Mouse (Mus musculus) forebrain, embryonic 15.5 days (tissue): ENCODE data around the gene Kif3a. TPM values are rescaled to one million over a fixed set of nuclear protein-coding genes. Genes with fewer than 3 reads are reported as not detected.
A peak's percentile ranks its signal among the peaks of the same experiment; 100 is the strongest.

Experiments
- ATAC-seq: fragments of 200-750 bp; cut with Nextera tagmentation; replicated peaks from 2 replicates; pipeline ENCODE4 v1.8.0; 2017; ENCODE audit warnings: mild to moderate bottlenecking, moderate TSS enrichment, moderate library complexity
- H3K27ac ChIP-seq: fragments of 300-500 bp; sonication (generic); replicated peaks from 2 replicates; pipeline ENCODE4 v1.5.1; 2015; ENCODE audit warnings: mild to moderate bottlenecking, inconsistent platforms
- H3K27me3 ChIP-seq: fragments of 300-500 bp; sonication (generic); 2 replicates; pipeline ENCODE4 v1.6.1; 2015; ENCODE audit warnings: inconsistent platforms
- H3K36me3 ChIP-seq: fragments of 300-500 bp; sonication (generic); 2 replicates; pipeline ENCODE4 v1.6.1; 2015; ENCODE audit warnings: mild to moderate bottlenecking, inconsistent platforms
- H3K4me1 ChIP-seq: fragments of 300-500 bp; sonication (generic); 2 replicates; pipeline ENCODE4 v1.6.1; 2015; ENCODE audit warnings: inconsistent platforms
- H3K4me2 ChIP-seq: fragments of 300-500 bp; sonication (generic); replicated peaks from 2 replicates; pipeline ENCODE4 v1.6.1; 2015; ENCODE audit warnings: mild to moderate bottlenecking, inconsistent platforms
- H3K4me3 ChIP-seq: fragments of 300-500 bp; sonication (generic); 2 replicates; pipeline ENCODE4 v1.5.1; 2015; ENCODE audit warnings: mild to moderate bottlenecking, inconsistent platforms
- H3K9ac ChIP-seq: fragments of 300-500 bp; sonication (generic); replicated peaks from 2 replicates; pipeline ENCODE4 v1.6.1; 2015; ENCODE audit warnings: mild to moderate bottlenecking, inconsistent platforms
- H3K9me3 ChIP-seq: fragments of 300-500 bp; sonication (generic); 2 replicates; pipeline ENCODE4 v1.6.1; 2016; ENCODE audit warnings: inconsistent platforms
- WGBS: fragments of 180-500 bp; shearing (Covaris S2); methylation state at CpG from one replicate; pipeline ENCODE4 v1.1.7; 2015; ENCODE audit warnings: mixed read lengths; 5-methylcytosine and 5-hydroxymethylcytosine counted together
- polyA plus RNA-seq: library from polyadenylated mRNA; unstranded; fragments of >200 nt; fragmentation: Nextera tagmentation; extraction: Ambion mirVana; gene quantifications from 2 replicates; pipeline ENCODE4 v1.2.1, GENCODE M21; 2015

The Kif3a gene
- polyA plus RNA-seq, 1 experiment from 2014 or later: 280 TPM

DNA sequence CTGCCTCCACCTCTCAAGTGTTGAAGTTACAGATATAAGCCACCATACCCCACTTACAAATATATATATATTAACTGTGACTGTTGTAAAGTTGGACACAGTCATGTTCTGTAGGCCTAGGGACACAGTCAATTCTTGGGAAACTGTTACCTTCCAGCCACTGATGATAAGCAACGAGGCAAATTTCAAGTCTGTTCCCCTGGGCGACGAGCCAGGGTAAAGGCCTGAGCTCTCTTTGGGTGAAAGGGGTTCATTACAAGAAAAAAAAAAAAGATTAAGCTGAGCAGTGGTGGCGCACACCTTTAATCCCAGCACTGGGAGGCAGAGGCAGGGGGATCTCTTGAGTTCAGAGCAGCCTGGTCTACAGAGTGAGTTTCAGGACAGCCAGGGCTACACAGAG lies 52.9 kb downstream of the Kif3a start:
- WGBS: 76% methylated on average over 4 of the region's 4 CpGs
- Histone ChIP-seq H3K4me1 (no peaks in the 10 kb centered on the region), H3K9me3 (no peaks in the 10 kb centered on the region), H3K4me3 (no peak overlapping the region), H3K4me2 (no peak overlapping the region), H3K27ac (no peak overlapping the region), H3K27me3 (no peaks in the 10 kb centered on the region), H3K9ac (no peak overlapping the region), H3K36me3 (no peaks in the 10 kb centered on the region)
- ATAC-seq: no peak

- WGBS: 92% methylated on average over 11 of the region's 11 CpGs
- H3K9ac ChIP-seq: no peak overlapping the region
- H3K36me3 ChIP-seq: no peaks in the 10 kb centered on the region
- no peaks in the 10 kb centered on the region for H3K9me3 ChIP-seq
- H3K4me2 ChIP-seq: no peak overlapping the region
- H3K4me1 ChIP-seq: no peaks in the 10 kb centered on the region
- H3K27ac ChIP-seq: no peak overlapping the region
- no peak for ATAC-seq
- no peaks in the 10 kb centered on the region for H3K27me3 ChIP-seq
- no peak overlapping the region for H3K4me3 ChIP-seq
Measured at GRCm38 (mm10) chr11:53621582-53622439, 54.6 kb downstream of the Kif3a start.

- Histone ChIP-seq H3K4me1 (no peaks in the 10 kb centered on the region), H3K36me3 (no peaks in the 10 kb centered on the region), H3K27me3 (no peaks in the 10 kb centered on the region), H3K9me3 (no peaks in the 10 kb centered on the region), H3K27ac (no peak overlapping the region), H3K9ac (no peak overlapping the region), H3K4me2 (no peak overlapping the region), H3K4me3 (no peak overlapping the region)
- ATAC-seq: no peak
- WGBS: 85% methylated on average over 6 of the region's 6 CpGs
Measured at GRCm38 (mm10) chr11:53622440-53622806, 55.2 kb downstream of the Kif3a start.

- Histone ChIP-seq H3K36me3 (no peaks in the 10 kb centered on the region), H3K9ac (no peak overlapping the region), H3K4me2 (no peak overlapping the region), H3K27ac (no peak overlapping the region), H3K27me3 (no peaks in the 10 kb centered on the region), H3K4me1 (no peaks in the 10 kb centered on the region), H3K9me3 (no peaks in the 10 kb centered on the region), H3K4me3 (no peak overlapping the region)
- WGBS: 98% methylated on average over 9 of the region's 9 CpGs
- no peak for ATAC-seq
Measured at GRCm38 (mm10) chr11:53623573-53623972, 56.4 kb downstream of the Kif3a start.

DNA sequence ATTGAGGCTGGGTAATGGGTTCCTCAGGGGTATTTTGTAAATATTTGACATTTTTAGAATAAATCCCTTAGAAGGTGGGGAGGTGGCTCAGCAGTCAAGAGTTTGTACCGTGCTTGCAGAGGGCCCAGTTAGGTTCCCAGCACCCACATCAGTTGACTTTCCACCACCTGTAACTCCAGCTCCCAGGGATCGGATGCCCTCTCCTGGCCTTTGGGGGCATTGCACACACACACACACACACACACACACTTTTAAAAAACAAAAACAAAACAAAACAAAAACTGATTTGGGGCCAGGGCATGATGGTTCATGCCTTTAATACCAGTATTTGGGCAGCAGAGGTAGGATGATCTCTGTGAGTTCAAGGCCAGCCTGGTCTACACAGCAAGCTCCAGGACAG lies 56.9 kb downstream of the Kif3a start:
- Histone ChIP-seq H3K27me3 (no peaks in the 10 kb centered on the region), H3K4me1 (no peaks in the 10 kb centered on the region), H3K4me2 (no peak overlapping the region), H3K27ac (no peak overlapping the region), H3K9me3 (no peaks in the 10 kb centered on the region), H3K36me3 (no peaks in the 10 kb centered on the region), H3K9ac (no peak overlapping the region), H3K4me3 (no peak overlapping the region)
- WGBS: 92% methylated on average over 2 of the region's 2 CpGs
- no peak for ATAC-seq

DNA sequence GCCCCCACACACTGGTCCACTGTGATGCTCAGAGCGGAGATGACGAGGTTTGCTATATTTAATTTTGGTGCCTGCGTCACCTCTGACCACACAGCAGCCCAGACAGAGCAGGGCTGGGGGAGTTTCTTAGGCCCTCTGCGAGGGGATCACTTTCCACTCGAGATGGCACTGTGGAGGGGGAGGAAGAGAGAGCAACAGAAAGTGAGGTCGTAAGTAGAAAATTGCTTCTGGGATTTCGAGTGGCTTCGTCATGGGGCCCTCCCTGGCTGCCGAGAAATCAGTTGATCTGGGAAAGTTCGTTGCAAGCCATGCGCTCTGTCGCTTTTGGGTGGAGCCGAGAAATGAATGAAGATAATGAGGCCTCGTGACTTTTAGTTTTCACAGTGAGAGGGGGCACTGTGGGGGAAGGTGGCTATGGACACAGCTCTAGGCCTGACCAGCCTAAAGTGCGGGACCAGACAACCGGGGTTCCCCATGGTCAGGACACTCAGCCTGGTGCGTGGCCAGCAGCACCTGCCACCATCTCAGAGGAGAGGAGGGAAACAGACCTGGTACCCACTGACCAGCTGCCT lies 59.7 kb downstream of the Kif3a start:
- Histone ChIP-seq H3K4me3 (no peak overlapping the region), H3K36me3 (no peaks in the 10 kb centered on the region), H3K9me3 (no peaks in the 10 kb centered on the region), H3K27me3 (no peaks in the 10 kb centered on the region), H3K4me2 (no peak overlapping the region), H3K27ac (no peak overlapping the region), H3K9ac (no peak overlapping the region), H3K4me1 (no peaks in the 10 kb centered on the region)
- WGBS: 68% methylated on average over 17 of the region's 17 CpGs
- no peak for ATAC-seq

DNA sequence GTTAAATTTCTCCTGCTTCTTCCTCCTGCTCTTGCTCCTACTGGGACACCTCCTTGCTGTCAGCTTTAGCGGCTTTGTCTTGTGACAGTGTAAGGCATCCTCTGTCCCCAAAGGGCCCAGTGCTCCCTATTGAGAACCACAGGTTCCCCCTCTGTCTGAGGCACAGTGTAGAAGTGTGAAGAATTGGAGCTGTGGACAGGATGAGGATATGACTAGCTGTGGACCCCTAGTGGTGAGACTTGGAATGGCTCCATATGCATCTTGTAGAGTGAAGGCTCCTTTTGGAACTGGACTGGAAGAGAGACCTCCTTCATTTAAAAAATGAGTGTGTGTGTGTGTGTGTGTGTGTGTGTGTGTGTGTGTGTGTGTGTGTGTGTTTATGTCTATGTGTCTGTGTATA lies 60.7 kb downstream of the Kif3a start:
- ATAC-seq: peak; percentile 63
- WGBS: 13% methylated on average over 1 of the region's 1 CpGs
- Histone ChIP-seq H3K9ac (no peak overlapping the region), H3K4me2 (no peak overlapping the region), H3K27me3 (no peaks in the 10 kb centered on the region), H3K36me3 (no peaks in the 10 kb centered on the region), H3K4me3 (no peak overlapping the region), H3K27ac (no peak overlapping the region), H3K9me3 (no peaks in the 10 kb centered on the region), H3K4me1 (no peaks in the 10 kb centered on the region)

- Histone ChIP-seq H3K4me3 (no peak overlapping the region), H3K27me3 (peaks cover 5% of the 10 kb centered on the region; the same call in 1 of the 2 replicates), H3K4me1 (peaks cover 7% of the 10 kb centered on the region), H3K27ac (no peak overlapping the region), H3K9ac (no peak overlapping the region), H3K9me3 (no peaks in the 10 kb centered on the region), H3K4me2 (no peak overlapping the region), H3K36me3 (no peaks in the 10 kb centered on the region)
- WGBS: 71% methylated on average over 14 of the region's 14 CpGs
- no peak for ATAC-seq
Measured at GRCm38 (mm10) chr11:53632122-53632733, 65.0 kb downstream of the Kif3a start.

GRCm38 (mm10) chr11:53633644-53634043 lies 66.5 kb downstream of the Kif3a start:
- Histone ChIP-seq H3K36me3 (no peaks in the 10 kb centered on the region), H3K9ac (no peak overlapping the region)
- WGBS: 85% methylated on average over 7 of the region's 7 CpGs

GRCm38 (mm10) chr11:53634556-53634955 lies 67.4 kb downstream of the Kif3a start, which contains the start of gene Il13:
TSS of gene Il13 (minus strand) at chr11:53634702.
- no peak within 1 kb of the TSS for H3K9ac ChIP-seq
- ATAC-seq: no peak
- no peak within 1 kb of the TSS for H3K27ac ChIP-seq
- peaks cover 7% of the 10 kb centered on the region for H3K4me1 ChIP-seq
- H3K36me3 ChIP-seq: no peaks in the 10 kb centered on the region
- no peaks in the 10 kb centered on the region for H3K9me3 ChIP-seq
- H3K27me3 ChIP-seq: peaks cover 5% of the 10 kb centered on the region; the same call in 1 of the 2 replicates
- 88% methylated on average over 8 of the region's 8 CpGs for WGBS
- H3K4me2 ChIP-seq: no peak within 1 kb of the TSS
- H3K4me3 ChIP-seq: no peak within 1 kb of the TSS

More at GRCm38 (mm10) chr11:53633644-53634043, 66.5 kb downstream of the Kif3a start:
- peaks cover 7% of the 10 kb centered on the region for H3K4me1 ChIP-seq
- ATAC-seq: no peak
- no peak overlapping the region for H3K4me3 ChIP-seq
- peaks cover 5% of the 10 kb centered on the region; the same call in 1 of the 2 replicates for H3K27me3 ChIP-seq
- no peak overlapping the region for H3K4me2 ChIP-seq
- H3K27ac ChIP-seq: no peak overlapping the region
- H3K9me3 ChIP-seq: no peaks in the 10 kb centered on the region

GRCm38 (mm10) chr11:53635590-53636182 lies 68.5 kb downstream of the Kif3a start:
- H3K4me2 ChIP-seq: peak overlapping the region; percentile 63
- no peaks in the 10 kb centered on the region for H3K36me3 ChIP-seq
- WGBS: 46% methylated on average over 9 of the region's 9 CpGs
- peak overlapping the region; percentile 33 for H3K4me3 ChIP-seq
- no peaks in the 10 kb centered on the region for H3K9me3 ChIP-seq
- no peak overlapping the region for H3K27ac ChIP-seq
- no peak for ATAC-seq
- peaks cover 7% of the 10 kb centered on the region for H3K4me1 ChIP-seq
- peaks cover 5% of the 10 kb centered on the region; the same call in 1 of the 2 replicates for H3K27me3 ChIP-seq
- H3K9ac ChIP-seq: peak overlapping the region; percentile 49; the same call in 1 of the 2 replicates

- peak overlapping the region; percentile 63 for H3K4me2 ChIP-seq
- H3K27ac ChIP-seq: no peak overlapping the region
- H3K36me3 ChIP-seq: no peaks in the 10 kb centered on the region
- ATAC-seq: no peak
- H3K9ac ChIP-seq: peak overlapping the region; percentile 49
- H3K27me3 ChIP-seq: peaks cover 5% of the 10 kb centered on the region; the same call in 1 of the 2 replicates
- peak overlapping the region; percentile 33 for H3K4me3 ChIP-seq
- H3K9me3 ChIP-seq: no peaks in the 10 kb centered on the region
- peaks cover 7% of the 10 kb centered on the region for H3K4me1 ChIP-seq
- WGBS: 4% methylated on average over 39 of the region's 40 CpGs
Measured at GRCm38 (mm10) chr11:53636183-53636646, 69.0 kb downstream of the Kif3a start.
